24 mouse cellular contexts compared by ENCODE assay signal in genomic region chr2:49978606-49979005, GRCm38 (mm10).
DNase-seq lines count a peak whose midpoint lies in the region; ATAC-seq and TF ChIP-seq lines count a peak whose summit lies in the region.
"Had no signal": no experiment of that assay in that cellular context is flagged by ENCODE, and none has a peak within 500 bp of the region (broad histone marks: within the 10 kb centered on the region; RNA-seq: fewer than 3 reads in every experiment).

No protein-coding gene starts in this region.

- no peak overlapping the region for H3K4me2 ChIP-seq in kidney, postnatal 0 days (ENCODE audit: low read length)
- H3K4me2 ChIP-seq: embryonic facial prominence, embryonic 13.5 days; embryonic facial prominence, embryonic 15.5 days; forebrain, embryonic 12.5 days had no signal

- intact Hi-C loops in left cerebral cortex, postnatal 14 days (cut with DNase I): no loop called here

- WGBS in kidney, postnatal 0 days: 52% methylated on average over 10 of the region's 10 CpGs

- TF ChIP-seq CTCF in kidney, postnatal 0 days (IDR thresholded peaks at IDR 0.05; ENCODE audit: low read depth): no peak

- no peaks in the 10 kb centered on the region for H3K4me1 ChIP-seq in kidney, postnatal 0 days (replicated peaks; ENCODE audit: insufficient read depth, low read length)
- H3K4me1 ChIP-seq: embryonic facial prominence, embryonic 13.5 days; embryonic facial prominence, embryonic 15.5 days; forebrain, embryonic 10.5 days; forebrain, embryonic 12.5 days had no signal

- no peaks in the 10 kb centered on the region for H3K9me3 ChIP-seq in kidney, postnatal 0 days (replicated peaks; ENCODE audit: low read length)
- H3K9me3 ChIP-seq: embryonic facial prominence, embryonic 13.5 days; embryonic facial prominence, embryonic 15.5 days; forebrain, embryonic 10.5 days; forebrain, embryonic 12.5 days had no signal

- H3K9ac ChIP-seq in kidney, postnatal 0 days (ENCODE audit: low read depth, low read length): no peak overlapping the region
- H3K9ac ChIP-seq: embryonic facial prominence, embryonic 13.5 days; embryonic facial prominence, embryonic 15.5 days; forebrain, embryonic 12.5 days had no signal

- no peak for ATAC-seq in kidney, postnatal 0 days (replicated peaks; ENCODE audit: low FRiP score, low read depth)
- ATAC-seq: activated CD4-positive, CD25-positive, alpha-beta regulatory T cell, adult 4 months; forebrain, embryonic 14.5 days; forebrain, embryonic 16.5 days; Patski had no signal

- no peaks in the 10 kb centered on the region for H3K36me3 ChIP-seq in kidney, postnatal 0 days (ENCODE audit: insufficient read depth, low read length)
- H3K36me3 ChIP-seq: embryonic facial prominence, embryonic 13.5 days; embryonic facial prominence, embryonic 15.5 days; forebrain, embryonic 10.5 days; forebrain, embryonic 12.5 days had no signal

- no peak overlapping the region for H3K27ac ChIP-seq in kidney, postnatal 0 days
- H3K27ac ChIP-seq: embryonic facial prominence, embryonic 13.5 days; embryonic facial prominence, embryonic 15.5 days; forebrain, embryonic 10.5 days; forebrain, embryonic 12.5 days had no signal

- DNase-seq in kidney, postnatal 0 days (ENCODE audit: low spot score): peak; percentile 10
- DNase-seq in kidney, postnatal 14 days: no peak
- DNase-seq in Muller cell, postnatal 12 days (ENCODE audit: inconsistent ontology term): peak; percentile 29
- peak; percentile 52 for DNase-seq in retina, embryonic 14.5 days (ENCODE audit: low spot score)
- DNase-seq in left cerebral cortex, postnatal 14 days (ENCODE audit: low spot score in 2 of 2): no peak
- DNase-seq in yolk sac, embryonic 10.5 days (ENCODE audit: low spot score): no peak
- DNase-seq: adrenal gland, adult 8-10 months; adrenal gland, postnatal 14 days; adrenal gland, postnatal 36 days; cerebellum, adult 11-12 months; cerebellum, adult 2 months; cerebellum, adult 9-10 months; cerebellum, postnatal 10 days; cerebellum, postnatal 25 days; embryo, embryonic 11 days had no signal

- H3K4me3 ChIP-seq in kidney, postnatal 0 days (replicated peaks; ENCODE audit: low read depth, low read length): no peak overlapping the region
- H3K4me3 ChIP-seq: embryonic facial prominence, embryonic 13.5 days; embryonic facial prominence, embryonic 15.5 days; erythroblast, embryonic 14.5 days; forebrain, embryonic 10.5 days; forebrain, embryonic 12.5 days had no signal

- H3K27me3 ChIP-seq in kidney, postnatal 0 days (ENCODE audit: insufficient read depth, low read length): no peaks in the 10 kb centered on the region
- H3K27me3 ChIP-seq: embryonic facial prominence, embryonic 13.5 days; embryonic facial prominence, embryonic 15.5 days; forebrain, embryonic 12.5 days; Patski had no signal

Comparison
In these comparisons a context has a peak if more than half of its experiments do, and no peak if none do; other contexts are left out.
1. DNase-seq: peak in kidney, postnatal 0 days (single experiment), Muller cell, postnatal 12 days (single experiment) and retina, embryonic 14.5 days (single experiment); none in kidney, postnatal 14 days (single experiment), left cerebral cortex, postnatal 14 days (0 of 2) and yolk sac, embryonic 10.5 days (single experiment).